Mouse (Mus musculus) erythroblast, embryonic 14.5 days (primary cell): ENCODE results near the gene Gm614.

Source experiments
- GATA1 ChIP-seq: IDR thresholded peaks from 2 replicates; pipeline ENCODE4 v1.6.1; 2012; ENCODE audit warnings: low read length, inconsistent platforms, mixed read lengths
- TAL1 ChIP-seq: IDR thresholded peaks from 3 replicates; pipeline ENCODE4 v1.6.1; 2012; ENCODE audit warnings: low read length, inconsistent platforms, mixed read lengths

- TF ChIP-seq GATA1 (no peak), TAL1 (no peak)
Observed at GRCm38 (mm10) chrX:101299473-101300426, 36.0 kb upstream of the Gm614 start.
